Mouse (Mus musculus) neural tube, embryonic 13.5 days (tissue): Measurements from ENCODE around the gene Cryzl2. TPM values are rescaled to one million over a fixed set of nuclear protein-coding genes. Genes with fewer than 3 reads are reported as not detected.
A peak's percentile ranks its signal among the peaks of the same experiment; 100 is the strongest.

Experiments used
- ATAC-seq: fragments of 200-750 bp; cut with Nextera tagmentation; 2 replicates; pipeline ENCODE4 v1.8.0; 2017; ENCODE audit warnings: low read depth, mild to moderate bottlenecking, moderate TSS enrichment, moderate library complexity
- H3K27ac ChIP-seq: fragments of 300-500 bp; sonication (generic); replicated peaks from 2 replicates; pipeline ENCODE4 v1.5.1; 2015; ENCODE audit warnings: moderate library complexity, mild to moderate bottlenecking, inconsistent platforms
- H3K27me3 ChIP-seq: fragments of 300-500 bp; sonication (generic); 2 replicates; pipeline ENCODE4 v1.6.1; 2015; ENCODE audit warnings: mild to moderate bottlenecking, inconsistent platforms
- H3K36me3 ChIP-seq: fragments of 300-500 bp; sonication (generic); 2 replicates; pipeline ENCODE4 v1.6.1; 2015; ENCODE audit warnings: mild to moderate bottlenecking, inconsistent platforms
- H3K4me1 ChIP-seq: fragments of 300-500 bp; sonication (generic); replicated peaks from 2 replicates; pipeline ENCODE4 v1.6.1; 2015; ENCODE audit warnings: inconsistent platforms
- H3K4me2 ChIP-seq: fragments of 300-500 bp; sonication (generic); 2 replicates; pipeline ENCODE4 v1.6.1; 2015; ENCODE audit warnings: inconsistent platforms, mild to moderate bottlenecking, moderate library complexity
- H3K4me3 ChIP-seq: fragments of 300-500 bp; sonication (generic); 2 replicates; pipeline ENCODE4 v1.5.1; 2015; ENCODE audit warnings: mild to moderate bottlenecking, inconsistent platforms
- H3K9ac ChIP-seq: fragments of 300-500 bp; sonication (generic); 2 replicates; pipeline ENCODE4 v1.6.1; 2015; ENCODE audit warnings: moderate library complexity, mild to moderate bottlenecking, inconsistent platforms
- H3K9me3 ChIP-seq: fragments of 300-500 bp; sonication (generic); 2 replicates; pipeline ENCODE4 v1.6.1; 2016; ENCODE audit warnings: inconsistent platforms
- WGBS: fragments of 180-500 bp; shearing (Covaris S2); methylation state at CpG from one replicate; pipeline ENCODE4 v1.1.7; 2015; 5-methylcytosine and 5-hydroxymethylcytosine counted together
- polyA plus RNA-seq: library from polyadenylated mRNA; unstranded; fragments of >200 nt; fragmentation: Nextera tagmentation; extraction: Ambion mirVana; gene quantifications from 2 replicates; pipeline ENCODE4 v1.2.1, GENCODE M21; 2015

Gene Cryzl2
- polyA plus RNA-seq, 1 experiment from 2014 or later: 7.6 TPM

DNA sequence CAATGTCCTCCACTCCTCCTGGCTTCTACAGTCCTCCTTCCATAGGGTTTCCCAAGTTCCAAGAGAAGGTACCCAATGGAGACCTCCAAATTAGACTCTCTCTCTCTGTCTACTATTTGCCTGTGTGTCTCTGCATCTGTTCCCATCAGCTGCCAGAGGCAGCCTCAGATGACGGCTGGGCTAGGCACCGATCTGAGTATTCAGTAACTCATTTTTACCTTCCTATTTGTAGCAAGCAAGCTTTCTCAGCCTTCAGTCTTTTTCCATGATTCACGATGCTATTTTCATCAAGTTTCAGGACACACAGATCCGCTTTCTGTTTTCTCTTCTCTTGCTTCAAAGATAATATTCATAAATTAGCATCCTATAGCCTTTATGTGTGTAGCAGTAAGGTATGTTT, 25.8 kb downstream of the Cryzl2 start:
- no peaks in the 10 kb centered on the region for H3K27me3 ChIP-seq
- 0 out of 2 replicates have a peak, but pooled peaks cover 3% of the 10 kb centered on the region for H3K4me1 ChIP-seq
- no peak for ATAC-seq
- H3K36me3 ChIP-seq: no peaks in the 10 kb centered on the region
- no peak overlapping the region for H3K4me2 ChIP-seq
- no peaks in the 10 kb centered on the region for H3K9me3 ChIP-seq
- no peak overlapping the region for H3K4me3 ChIP-seq
- no peak overlapping the region for H3K9ac ChIP-seq
- no peak overlapping the region for H3K27ac ChIP-seq
- 94% methylated on average over 4 of the region's 4 CpGs for WGBS

DNA sequence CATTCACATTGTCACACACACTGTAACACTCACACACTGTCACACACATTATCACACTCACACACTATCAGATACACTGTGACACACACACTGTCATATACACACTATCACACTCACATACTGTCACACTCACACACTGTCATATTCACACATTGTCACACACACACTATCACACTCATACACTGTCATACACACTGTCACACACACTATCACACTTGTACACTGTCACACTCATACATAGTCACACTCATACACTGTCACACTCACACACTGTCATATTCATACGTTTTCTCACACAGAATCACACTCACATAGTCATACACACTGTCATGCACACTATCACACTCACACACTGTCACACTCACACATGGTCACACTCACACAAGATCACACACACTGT, 42.3 kb downstream of the Cryzl2 start:
- no peak overlapping the region for H3K4me3 ChIP-seq
- no peak overlapping the region for H3K27ac ChIP-seq
- ATAC-seq: no peak; the same call in 1 of the 2 replicates
- no peaks in the 10 kb centered on the region for H3K4me1 ChIP-seq
- no peak overlapping the region for H3K4me2 ChIP-seq
- H3K36me3 ChIP-seq: no peaks in the 10 kb centered on the region
- peaks cover 4% of the 10 kb centered on the region; the same call in 1 of the 2 replicates for H3K27me3 ChIP-seq
- WGBS: 87% methylated on average over 1 of the region's 1 CpGs
- no peak overlapping the region for H3K9ac ChIP-seq
- H3K9me3 ChIP-seq: no peaks in the 10 kb centered on the region

DNA sequence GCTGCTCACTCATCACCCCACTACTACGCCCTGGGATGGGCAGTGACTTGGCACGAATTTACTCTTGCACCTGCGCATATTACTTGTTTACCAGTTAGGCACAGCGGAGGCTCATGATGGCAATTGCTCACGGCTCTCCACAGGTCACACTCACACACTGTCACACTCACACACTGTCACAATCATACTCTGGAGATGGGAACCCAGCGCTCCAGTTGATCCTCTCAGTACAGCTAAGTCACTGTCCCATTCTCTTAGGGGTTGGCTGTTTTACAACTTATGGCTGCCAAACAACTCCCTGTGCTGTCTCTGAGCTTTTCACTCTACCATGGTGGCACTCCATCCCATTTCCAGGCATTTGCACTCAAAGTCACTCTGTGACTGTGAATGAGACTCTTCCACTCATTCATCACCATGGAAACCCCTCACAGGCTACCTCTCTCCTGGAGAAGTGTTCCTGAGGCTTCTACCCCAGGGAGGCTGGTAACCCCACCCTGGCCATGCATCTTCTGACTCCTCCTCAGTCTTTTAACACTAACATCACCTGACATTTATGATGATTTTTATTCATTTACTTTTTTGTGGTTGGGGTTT, 43.1 kb downstream of the Cryzl2 start:
- 84% methylated on average over 6 of the region's 6 CpGs for WGBS
- no peak overlapping the region for H3K4me2 ChIP-seq

DNA sequence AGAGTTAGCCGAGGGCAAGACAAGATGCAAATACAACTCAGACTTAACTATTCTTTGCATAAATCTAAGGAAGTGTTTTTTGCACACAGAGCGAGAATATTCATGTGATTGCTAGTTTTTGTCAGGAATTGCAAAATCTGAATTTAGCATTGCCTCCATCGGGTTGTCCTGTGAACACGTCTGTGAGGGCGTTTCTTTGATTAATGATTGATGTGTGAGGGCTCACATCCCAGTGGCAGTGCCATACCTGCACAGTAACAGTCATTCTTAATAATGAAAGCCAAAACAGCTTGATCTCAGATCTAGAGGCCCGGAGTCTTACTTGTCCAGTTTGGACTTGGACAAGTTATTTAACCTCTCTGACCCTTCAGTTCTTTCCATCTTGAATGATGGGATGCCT, 44.7 kb downstream of the Cryzl2 start:
- peaks cover 4% of the 10 kb centered on the region for H3K27me3 ChIP-seq
- no peak overlapping the region for H3K4me3 ChIP-seq
- H3K9ac ChIP-seq: no peak overlapping the region
- no peaks in the 10 kb centered on the region for H3K36me3 ChIP-seq
- H3K4me1 ChIP-seq: peaks cover 3% of the 10 kb centered on the region; the same call in 1 of the 2 replicates
- H3K4me2 ChIP-seq: no peak overlapping the region
- H3K27ac ChIP-seq: no peak overlapping the region
- WGBS: 72% methylated on average over 6 of the region's 6 CpGs
- H3K9me3 ChIP-seq: no peaks in the 10 kb centered on the region
- ATAC-seq: no peak

More for the DNA sequence above, 43.1 kb downstream of the Cryzl2 start:
- Histone ChIP-seq H3K4me1 (no peaks in the 10 kb centered on the region), H3K27ac (no peak overlapping the region), H3K9ac (no peak overlapping the region), H3K9me3 (no peaks in the 10 kb centered on the region), H3K27me3 (peaks cover 4% of the 10 kb centered on the region; the same call in 1 of the 2 replicates), H3K36me3 (no peaks in the 10 kb centered on the region), H3K4me3 (no peak overlapping the region)
- ATAC-seq: peak; percentile 65

DNA sequence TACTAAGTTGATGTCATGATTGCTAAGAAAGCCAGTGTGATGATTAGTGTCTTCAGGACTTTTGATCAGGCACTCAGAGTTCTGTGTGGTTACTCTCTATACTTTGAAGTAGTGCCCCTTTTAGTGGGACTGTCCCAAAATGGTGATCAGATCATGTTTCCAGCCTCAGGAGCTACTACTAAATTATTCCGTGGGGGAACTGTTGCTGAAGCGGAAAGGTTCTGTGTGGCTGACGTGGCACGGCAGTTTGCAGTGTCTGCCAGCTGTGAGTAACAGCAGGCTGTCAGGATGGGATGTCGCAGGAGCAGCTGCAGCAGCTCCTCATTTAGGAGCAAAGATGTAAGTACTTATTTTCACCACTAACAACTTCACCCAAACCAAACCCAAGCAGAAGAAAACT, 48.1 kb downstream of the Cryzl2 start, which contains the start of gene Sec16b:
TSS of gene Sec16b (plus strand) at position 207 of the 400 bp plus-strand sequence.
- H3K9ac ChIP-seq: no peak within 1 kb of the TSS
- H3K27me3 ChIP-seq: peaks cover 9% of the 10 kb centered on the region
- no peak within 1 kb of the TSS for H3K4me3 ChIP-seq
- H3K4me1 ChIP-seq: peaks cover 11% of the 10 kb centered on the region; the same call in 1 of the 2 replicates
- WGBS: 19% methylated on average over 5 of the region's 5 CpGs
- ATAC-seq: no peak
- no peaks in the 10 kb centered on the region for H3K9me3 ChIP-seq
- H3K36me3 ChIP-seq: no peaks in the 10 kb centered on the region
- H3K4me2 ChIP-seq: no peak within 1 kb of the TSS
- no peak within 1 kb of the TSS for H3K27ac ChIP-seq

DNA sequence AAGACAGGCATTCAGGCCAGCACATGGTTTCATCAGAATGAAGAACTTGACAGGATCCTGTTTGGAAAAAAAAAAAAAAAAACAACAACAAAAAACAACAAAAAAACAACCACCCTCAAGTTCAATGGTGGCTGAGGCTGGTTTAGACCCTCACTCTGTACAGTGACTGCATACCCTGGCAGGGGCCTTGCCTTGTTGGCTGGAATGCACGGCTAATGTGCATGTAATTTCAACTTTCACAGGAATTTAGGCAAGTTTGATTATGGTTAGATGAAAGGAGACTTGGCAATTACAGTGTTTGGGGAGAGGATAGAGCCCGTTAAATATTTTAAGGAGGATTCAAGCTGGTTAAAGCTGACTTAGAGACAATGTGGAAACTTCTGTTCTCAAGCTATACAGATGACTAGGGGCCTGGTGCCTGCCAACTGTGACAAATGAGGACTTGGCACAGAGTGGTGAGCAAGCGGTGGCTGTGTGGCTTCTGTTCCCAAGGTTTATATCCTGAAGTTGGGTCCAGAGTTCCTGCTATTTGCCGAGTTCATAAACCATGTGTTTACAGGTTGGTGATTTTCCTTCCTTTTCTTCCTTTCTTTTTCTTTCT, 48.7 kb downstream of the Cryzl2 start:
- WGBS: 29% methylated on average over 4 of the region's 4 CpGs

DNA sequence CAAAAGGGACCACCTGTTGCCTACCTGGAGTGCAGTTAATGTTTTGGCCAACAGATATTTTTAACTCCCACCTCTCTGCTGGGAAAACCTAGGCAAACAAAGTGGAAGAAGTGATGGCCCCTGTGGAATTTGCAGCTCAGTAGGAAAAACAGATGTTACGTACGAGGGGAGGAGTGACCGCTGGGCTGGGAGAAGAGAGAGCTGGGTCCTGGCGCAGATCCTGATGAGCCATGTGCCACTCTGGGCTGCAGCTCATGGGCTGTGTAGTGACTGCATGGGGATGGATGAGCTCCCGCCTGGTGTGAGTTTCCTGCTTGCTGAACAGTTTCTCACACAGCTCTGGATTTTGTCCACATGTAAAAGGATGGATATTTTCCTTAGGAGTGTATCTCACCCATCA, 49.4 kb downstream of the Cryzl2 start:
- H3K9ac ChIP-seq: no peak overlapping the region
- H3K4me1 ChIP-seq: peaks cover 11% of the 10 kb centered on the region; the same call in 1 of the 2 replicates
- WGBS: 51% methylated on average over 5 of the region's 5 CpGs
- no peaks in the 10 kb centered on the region for H3K9me3 ChIP-seq
- ATAC-seq: peak; percentile 41; the same call in 1 of the 2 replicates
- H3K4me3 ChIP-seq: no peak overlapping the region
- no peak overlapping the region for H3K4me2 ChIP-seq
- H3K27ac ChIP-seq: no peak overlapping the region
- peaks cover 13% of the 10 kb centered on the region for H3K27me3 ChIP-seq
- H3K36me3 ChIP-seq: no peaks in the 10 kb centered on the region

More for the DNA sequence above, 48.7 kb downstream of the Cryzl2 start:
- Histone ChIP-seq H3K9me3 (no peaks in the 10 kb centered on the region), H3K36me3 (no peaks in the 10 kb centered on the region), H3K4me1 (peaks cover 11% of the 10 kb centered on the region; the same call in 1 of the 2 replicates), H3K27me3 (peaks cover 12% of the 10 kb centered on the region), H3K4me3 (no peak overlapping the region), H3K4me2 (no peak overlapping the region), H3K9ac (no peak overlapping the region), H3K27ac (no peak overlapping the region)
- ATAC-seq: peak; percentile 82; the same call in 1 of the 2 replicates

DNA sequence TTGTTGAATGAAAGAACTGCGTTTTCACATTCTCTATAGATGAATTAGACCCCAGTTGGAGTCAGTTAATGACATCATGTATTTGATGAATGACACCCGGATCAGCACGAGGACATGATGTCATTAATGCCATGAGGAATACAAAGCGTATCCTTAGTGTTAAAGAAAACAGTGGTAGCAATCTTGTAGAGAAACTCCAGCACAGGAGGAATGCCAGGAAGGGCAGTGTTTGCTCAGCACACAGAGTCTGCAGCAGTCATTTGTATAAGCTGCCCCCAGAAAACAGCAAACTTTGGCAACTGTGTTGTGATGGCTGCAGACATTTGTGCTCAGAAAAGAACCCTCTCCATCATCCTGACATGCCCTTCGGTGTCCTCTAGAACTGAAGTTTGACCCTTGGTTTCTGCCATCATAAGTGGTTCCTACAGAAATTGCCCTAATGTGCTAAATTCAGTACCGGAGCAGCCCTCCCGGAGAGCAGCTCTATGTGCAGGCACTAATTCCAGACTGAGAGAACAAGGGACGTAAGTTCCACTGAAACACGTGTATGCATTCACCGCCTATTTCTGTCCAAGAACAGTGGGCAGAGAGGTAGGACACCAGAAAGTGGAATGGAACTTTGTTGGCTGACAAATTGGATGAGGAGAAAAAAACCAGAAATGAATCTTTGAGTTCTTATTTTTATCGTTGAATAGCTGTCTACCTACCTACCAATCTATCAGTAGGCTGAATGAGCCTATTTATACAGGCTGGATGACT, 54.5 kb downstream of the Cryzl2 start:
- WGBS: 72% methylated on average over 11 of the region's 11 CpGs

DNA sequence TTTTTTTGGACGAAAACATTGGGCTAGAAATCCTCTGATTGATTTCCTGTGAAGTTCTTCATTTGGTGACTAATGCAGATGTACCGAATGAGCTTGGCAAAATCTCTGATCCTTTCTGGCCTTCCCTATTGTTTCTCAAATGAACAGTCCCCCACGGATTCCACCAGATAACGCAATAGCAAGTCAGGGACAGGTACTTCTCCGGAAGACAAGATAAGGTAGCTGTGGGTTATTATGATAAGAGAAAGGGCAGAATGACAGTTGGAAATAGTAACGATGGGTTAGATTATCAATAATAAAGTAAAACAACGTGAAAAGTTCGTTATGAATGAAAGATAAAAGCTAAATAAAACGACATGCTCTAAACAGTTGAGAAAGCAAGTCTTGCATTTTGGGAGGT, 55.2 kb downstream of the Cryzl2 start:
- H3K27me3 ChIP-seq: peaks cover 9% of the 10 kb centered on the region
- 81% methylated on average over 9 of the region's 9 CpGs for WGBS
- no peak overlapping the region for H3K4me3 ChIP-seq
- H3K36me3 ChIP-seq: no peaks in the 10 kb centered on the region
- no peaks in the 10 kb centered on the region for H3K9me3 ChIP-seq
- H3K27ac ChIP-seq: no peak overlapping the region
- ATAC-seq: no peak
- peaks cover 17% of the 10 kb centered on the region for H3K4me1 ChIP-seq
- no peak overlapping the region for H3K9ac ChIP-seq
- H3K4me2 ChIP-seq: no peak overlapping the region

More for the DNA sequence above, 54.5 kb downstream of the Cryzl2 start:
- Histone ChIP-seq H3K4me1 (peaks cover 11% of the 10 kb centered on the region; the same call in 1 of the 2 replicates), H3K9ac (no peak overlapping the region), H3K36me3 (no peaks in the 10 kb centered on the region), H3K9me3 (no peaks in the 10 kb centered on the region), H3K4me2 (no peak overlapping the region), H3K27me3 (peaks cover 11% of the 10 kb centered on the region), H3K27ac (no peak overlapping the region), H3K4me3 (no peak overlapping the region)
- ATAC-seq: no peak

DNA sequence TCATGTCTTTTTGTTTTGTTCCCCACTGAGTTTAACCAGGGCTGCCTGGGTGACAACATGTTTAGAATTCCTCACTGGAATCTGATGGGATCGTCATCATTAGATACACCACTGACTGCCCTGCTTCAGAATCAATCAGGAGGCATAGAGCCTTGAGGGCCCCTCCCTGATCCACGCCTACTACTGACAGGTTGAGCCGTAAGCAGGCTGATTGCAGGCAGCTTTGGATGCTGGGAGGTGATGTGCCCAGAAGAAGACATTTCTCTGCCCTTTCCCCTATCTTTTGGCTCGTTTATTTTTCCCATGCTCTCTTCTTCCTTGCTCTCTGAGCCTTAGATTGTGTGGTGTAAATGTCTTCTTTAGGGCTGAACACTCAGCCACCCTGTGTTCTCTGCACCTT, 55.9 kb downstream of the Cryzl2 start:
- Histone ChIP-seq H3K4me3 (no peak overlapping the region), H3K4me2 (no peak overlapping the region), H3K36me3 (no peaks in the 10 kb centered on the region), H3K27me3 (peaks cover 7% of the 10 kb centered on the region; the same call in 1 of the 2 replicates), H3K4me1 (peaks cover 23% of the 10 kb centered on the region), H3K9ac (no peak overlapping the region), H3K27ac (no peak overlapping the region), H3K9me3 (no peaks in the 10 kb centered on the region)
- ATAC-seq: no peak
- 70% methylated on average over 4 of the region's 4 CpGs for WGBS

DNA sequence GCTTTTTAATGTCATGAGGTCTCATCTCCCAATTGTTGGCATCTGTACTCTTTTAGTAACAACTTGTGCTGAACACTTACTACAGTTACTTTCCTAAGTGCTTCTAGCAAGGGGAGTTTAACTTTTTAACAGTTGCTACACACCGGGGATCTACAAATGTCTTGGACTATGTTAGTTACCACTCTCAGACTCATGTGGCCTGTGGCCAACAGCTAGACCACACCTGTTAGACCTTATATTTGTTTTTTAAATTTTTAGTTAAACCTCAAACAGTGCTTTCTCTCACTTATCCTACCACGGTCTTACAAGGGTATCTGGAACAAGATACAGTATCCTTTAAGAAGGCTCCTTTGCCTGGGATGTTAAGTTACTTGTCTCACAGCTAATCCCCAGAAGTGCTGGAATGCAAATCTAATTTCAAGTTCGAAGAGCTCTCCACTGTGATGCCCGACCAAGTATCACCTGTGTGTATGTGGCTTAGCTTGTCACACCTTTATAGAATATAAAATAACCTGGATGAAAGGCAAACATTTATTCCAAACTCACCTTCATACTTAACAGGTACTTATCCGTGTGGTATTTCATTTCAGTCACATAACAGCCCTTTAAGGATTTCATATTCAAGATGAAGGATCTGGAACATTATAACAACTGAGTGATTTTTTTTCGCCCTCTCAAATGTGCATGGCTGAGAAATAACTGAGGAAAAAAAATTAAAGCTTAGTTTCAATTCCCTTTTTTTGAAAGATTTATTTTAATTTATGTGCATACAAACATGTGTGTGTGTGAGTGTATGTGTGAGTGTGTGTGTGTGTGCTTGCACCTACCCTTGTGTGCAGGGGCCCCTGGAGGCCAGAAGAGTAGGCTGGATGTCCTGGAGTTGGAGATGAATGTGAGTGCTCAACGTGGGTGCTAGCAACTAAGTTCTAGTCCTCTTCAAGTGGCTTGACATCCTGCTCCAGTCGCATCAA, 58.7 kb downstream of the Cryzl2 start:
- ATAC-seq: no peak
- Histone ChIP-seq H3K4me2 (no peak overlapping the region), H3K27me3 (peaks cover 3% of the 10 kb centered on the region; the same call in 1 of the 2 replicates), H3K4me3 (no peak overlapping the region), H3K9me3 (no peaks in the 10 kb centered on the region), H3K9ac (no peak overlapping the region), H3K4me1 (peaks cover 19% of the 10 kb centered on the region), H3K36me3 (no peaks in the 10 kb centered on the region), H3K27ac (no peak overlapping the region)
- 87% methylated on average over 8 of the region's 8 CpGs for WGBS
